Mouse (Mus musculus) CH12.LX (cell line): Measurements from ENCODE around the gene Sept9.

Source experiments
- CHD1 ChIP-seq: IDR thresholded peaks from 2 replicates; pipeline ENCODE4 v1.6.1; 2012; ENCODE audit warnings: low read depth, low read length, improper control_type of control experiment, inconsistent platforms
- CHD2 ChIP-seq: IDR thresholded peaks from 2 replicates; pipeline ENCODE4 v1.6.1; 2011; ENCODE audit warnings: low read length, improper control_type of control experiment
- CTCF ChIP-seq, 2 experiments: IDR thresholded peaks in 1 of 2; conservative IDR thresholded peaks in 1 of 2; 2 replicates each; pipeline ENCODE4 v1.5.1; 2011 to 2012; ENCODE audit warnings: low read depth in 2 of 2, low read length in 2 of 2, improper control_type of control experiment in 1 of 2, inconsistent platforms in 1 of 2, mild to moderate bottlenecking in 1 of 2, moderate library complexity in 1 of 2
- E2F4 ChIP-seq: IDR thresholded peaks from 2 replicates; pipeline ENCODE4 v1.6.1; 2011; ENCODE audit warnings: low read depth, low read length, improper control_type of control experiment; ENCODE audit not compliant: insufficient replicate concordance
- EP300 ChIP-seq: IDR thresholded peaks from 2 replicates; pipeline ENCODE4 v1.6.1; 2011; ENCODE audit warnings: low read length, improper control_type of control experiment
- MAX ChIP-seq: IDR thresholded peaks from 2 replicates; pipeline ENCODE4 v1.6.1; 2011; ENCODE audit warnings: low read length, improper control_type of control experiment
- MXI1 ChIP-seq: IDR thresholded peaks from 2 replicates; pipeline ENCODE4 v1.6.1; 2011; ENCODE audit warnings: mild to moderate bottlenecking, low read depth, low read length, improper control_type of control experiment
- POLR2A ChIP-seq: IDR thresholded peaks from 2 replicates; pipeline ENCODE4 v1.6.1; 2011; ENCODE audit warnings: low read depth, mild to moderate bottlenecking, improper control_type of control experiment, low read length
- POLR2AphosphoS2 ChIP-seq: IDR thresholded peaks from 2 replicates; pipeline ENCODE4 v1.6.1; 2011; ENCODE audit warnings: low read depth, low read length, improper control_type of control experiment
- TCF12 ChIP-seq: IDR thresholded peaks from 2 replicates; pipeline ENCODE4 v1.6.1; 2014; ENCODE audit warnings: low read depth, mild to moderate bottlenecking, inconsistent platforms, low read length, improper control_type of control experiment
- UBTF ChIP-seq: IDR thresholded peaks from 2 replicates; pipeline ENCODE4 v1.6.1; 2012; ENCODE audit warnings: low read depth, mild to moderate bottlenecking, inconsistent platforms, low read length, improper control_type of control experiment, moderate library complexity
- USF2 ChIP-seq: conservative IDR thresholded peaks from 2 replicates; pipeline ENCODE4 v1.6.1; 2011; ENCODE audit warnings: low read depth, low read length, improper control_type of control experiment

DNA sequence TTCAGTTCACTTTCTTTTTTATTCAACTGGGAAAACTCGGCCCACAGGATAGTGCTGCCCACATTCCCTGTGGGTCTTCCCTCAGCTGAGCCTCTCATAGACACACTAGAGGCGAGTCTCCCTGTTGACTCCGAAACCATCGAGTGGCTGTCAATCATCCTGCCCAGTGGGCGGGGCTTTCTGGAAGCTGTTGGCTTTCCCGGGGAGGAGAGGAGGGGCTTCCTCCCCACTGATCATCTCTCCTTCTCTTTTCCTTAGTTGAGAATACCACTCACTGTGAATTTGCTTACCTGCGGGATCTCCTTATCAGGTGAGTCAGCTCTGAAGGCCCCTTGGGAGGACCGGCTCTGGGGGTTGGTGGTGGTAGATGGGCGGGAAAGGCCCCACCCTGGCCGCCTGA, 159.7 kb downstream of the Sept9 start:
- TF ChIP-seq POLR2AphosphoS2 (no peak), EP300 (no peak), CTCF (conservative IDR thresholded peaks at IDR 0.05 in 1 of 2, IDR thresholded peaks at IDR 0.05 in 1 of 2; ENCODE audit: low read depth in 2 of 2, low read length in 2 of 2) (no peak), POLR2A (no peak), MAX (no peak), USF2 (no peak), MXI1 (no peak), E2F4 (no peak), CHD1 (no peak), UBTF (no peak), TCF12 (no peak), CHD2 (no peak)
